Mouse (Mus musculus) megakaryocyte, embryonic 14.5 days (primary cell): ENCODE measurements at regions not wholly inside any gene's neighbourhood (a gene's known extent, or its start where the extent isn't known, plus 50 kb on each side); places are given as distances from the start of the nearest gene placed in this dataset.

Experiments used
- FLI1 ChIP-seq: IDR thresholded peaks from 2 replicates; pipeline ENCODE4 v1.6.1; 2012; ENCODE audit warnings: low read length, inconsistent platforms, mixed read lengths
- GATA1 ChIP-seq: IDR thresholded peaks from 3 replicates; pipeline ENCODE4 v1.6.1; 2012; ENCODE audit warnings: mixed read lengths, low read length, inconsistent platforms, borderline replicate concordance

GRCm38 (mm10) chr17:67515601-67516147 is 116.8 kb downstream of the Lrrc30 start:
- TF ChIP-seq FLI1, result no peak
- TF ChIP-seq GATA1, result no peak
